Comparison of ENCODE assay signal across 19 mouse cellular contexts in the genomic region with DNA sequence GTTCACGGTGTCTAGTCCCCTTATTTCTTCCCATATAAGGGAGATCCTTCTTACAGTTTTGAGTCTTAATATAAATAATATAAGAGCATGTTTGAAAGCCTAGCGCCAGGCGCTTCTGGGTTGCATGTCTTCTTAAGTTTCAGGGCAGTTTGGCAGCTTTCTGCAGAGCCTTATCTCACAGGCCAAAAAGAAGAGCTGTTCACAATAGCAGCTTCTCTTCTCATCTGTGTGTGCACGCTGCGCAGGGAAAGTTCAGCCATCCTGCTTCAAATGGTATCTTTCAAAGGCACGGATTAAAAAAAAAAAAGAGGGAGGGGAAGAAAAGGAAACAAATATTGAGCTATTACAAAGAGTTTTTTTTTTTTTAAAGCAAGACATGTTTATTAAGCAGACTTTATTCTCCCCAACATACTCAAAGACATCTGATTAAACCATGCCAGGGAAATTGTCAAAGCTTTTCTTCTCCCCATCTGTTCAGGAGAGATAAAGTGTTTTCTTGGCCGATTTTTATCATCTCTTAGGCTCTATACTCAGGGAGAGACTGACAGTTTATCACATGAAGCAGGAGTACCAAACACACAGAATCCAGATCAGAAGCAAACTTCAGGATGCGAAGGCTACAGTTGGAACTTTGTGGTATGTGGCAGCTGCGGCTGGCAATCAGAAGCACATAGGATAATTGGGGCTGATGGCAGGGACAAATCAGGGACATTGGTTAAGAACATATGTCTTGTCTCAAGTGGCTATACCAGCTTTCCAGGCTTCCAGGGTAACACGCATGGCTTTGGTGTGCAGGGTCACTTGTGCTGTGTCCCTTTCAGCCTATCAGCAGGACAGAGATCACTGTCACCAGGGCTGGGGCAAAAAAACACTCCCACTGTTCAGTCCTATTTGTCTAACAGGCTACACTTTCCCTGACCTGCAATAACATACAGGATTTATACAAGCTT.
A peak's percentile ranks its signal among the peaks of the same experiment; 100 is the strongest.
DNase-seq lines count a peak whose midpoint lies in the region; ATAC-seq and TF ChIP-seq lines count a peak whose summit lies in the region.
"Had no signal": no experiment of that assay in that cellular context is flagged by ENCODE, and none has a peak within 500 bp of the region (broad histone marks: within the 10 kb centered on the region; RNA-seq: fewer than 3 reads in every experiment).

No protein-coding gene starts in this region.

- H3K9ac ChIP-seq in forebrain, embryonic 14.5 days (ENCODE audit: low read length): no peak overlapping the region
- H3K9ac ChIP-seq in forebrain, embryonic 12.5 days: no peak overlapping the region
- no peak overlapping the region for H3K9ac ChIP-seq in stomach, embryonic 14.5 days (replicated peaks; ENCODE audit: low read depth, low read length)
- H3K9ac ChIP-seq in stomach, postnatal 0 days (ENCODE audit: low read length): no peak overlapping the region
- no peak overlapping the region for H3K9ac ChIP-seq in midbrain, embryonic 14.5 days (replicated peaks; ENCODE audit: low read length)
- no peak overlapping the region for H3K9ac ChIP-seq in kidney, embryonic 14.5 days (ENCODE audit: low read depth, low read length)
- H3K9ac ChIP-seq: embryonic facial prominence, embryonic 12.5 days; heart, embryonic 13.5 days; hindbrain, embryonic 15.5 days; limb, embryonic 12.5 days; liver, embryonic 13.5 days; neural tube, embryonic 13.5 days had no signal

- no peak for TF ChIP-seq EP300 in stomach, postnatal 0 days (optimal IDR thresholded peaks at IDR 0.05)

- ATAC-seq in forebrain, embryonic 14.5 days: no peak
- no peak for ATAC-seq in forebrain, embryonic 12.5 days (ENCODE audit: low FRiP score)
- 0 out of 2 replicates have a peak, but pooled peaks have one; percentile 33 for ATAC-seq in stomach, embryonic 14.5 days (ENCODE audit: insufficient number of reproducible peaks, insufficient read depth, low FRiP score, low read depth)
- ATAC-seq in stomach, postnatal 0 days (ENCODE audit: low FRiP score, low TSS enrichment): no peak
- no peak; the same call in 1 of the 2 replicates for ATAC-seq in midbrain, embryonic 14.5 days (ENCODE audit: low FRiP score, low TSS enrichment)
- no peak for ATAC-seq in kidney, embryonic 14.5 days (ENCODE audit: low FRiP score, low TSS enrichment)

- H3K36me3 ChIP-seq in forebrain, embryonic 14.5 days (ENCODE audit: control insufficient read depth, insufficient read depth, low read length): no peaks in the 10 kb centered on the region
- H3K36me3 ChIP-seq in forebrain, embryonic 12.5 days (replicated peaks): no peaks in the 10 kb centered on the region
- no peaks in the 10 kb centered on the region for H3K36me3 ChIP-seq in stomach, embryonic 14.5 days (ENCODE audit: control insufficient read depth, insufficient read depth, low read length)
- no peaks in the 10 kb centered on the region for H3K36me3 ChIP-seq in stomach, postnatal 0 days (ENCODE audit: control insufficient read depth, insufficient read depth, low read length)
- H3K36me3 ChIP-seq in midbrain, embryonic 14.5 days (ENCODE audit: control insufficient read depth, insufficient read depth, low read length): no peaks in the 10 kb centered on the region
- H3K36me3 ChIP-seq in kidney, embryonic 14.5 days (ENCODE audit: control insufficient read depth, insufficient read depth, low read length): no peaks in the 10 kb centered on the region
- H3K36me3 ChIP-seq: embryonic facial prominence, embryonic 12.5 days; heart, embryonic 13.5 days; hindbrain, embryonic 15.5 days; limb, embryonic 12.5 days; liver, embryonic 13.5 days; neural tube, embryonic 13.5 days had no signal

- no peaks in the 10 kb centered on the region for H3K9me3 ChIP-seq in forebrain, embryonic 14.5 days (replicated peaks; ENCODE audit: control insufficient read depth, low read length)
- no peaks in the 10 kb centered on the region for H3K9me3 ChIP-seq in forebrain, embryonic 12.5 days
- H3K9me3 ChIP-seq in stomach, embryonic 14.5 days (ENCODE audit: control insufficient read depth, low read depth, low read length): no peaks in the 10 kb centered on the region
- no peaks in the 10 kb centered on the region for H3K9me3 ChIP-seq in stomach, postnatal 0 days (ENCODE audit: control insufficient read depth, low read length)
- H3K9me3 ChIP-seq in midbrain, embryonic 14.5 days (ENCODE audit: control insufficient read depth, low read length): no peaks in the 10 kb centered on the region
- H3K9me3 ChIP-seq in kidney, embryonic 14.5 days (ENCODE audit: control insufficient read depth, low read length): no peaks in the 10 kb centered on the region
- H3K9me3 ChIP-seq: embryonic facial prominence, embryonic 12.5 days; heart, embryonic 13.5 days; hindbrain, embryonic 15.5 days; limb, embryonic 12.5 days; liver, embryonic 13.5 days; neural tube, embryonic 13.5 days had no signal

- H3K4me2 ChIP-seq in forebrain, embryonic 14.5 days (ENCODE audit: low read length): no peak overlapping the region
- H3K4me2 ChIP-seq in forebrain, embryonic 12.5 days: no peak overlapping the region
- no peak overlapping the region for H3K4me2 ChIP-seq in stomach, embryonic 14.5 days (replicated peaks; ENCODE audit: low read depth, low read length)
- H3K4me2 ChIP-seq in stomach, postnatal 0 days (replicated peaks; ENCODE audit: low read depth): no peak overlapping the region
- no peak overlapping the region for H3K4me2 ChIP-seq in midbrain, embryonic 14.5 days (ENCODE audit: low read length)
- no peak overlapping the region for H3K4me2 ChIP-seq in kidney, embryonic 14.5 days (replicated peaks; ENCODE audit: low read depth, low read length)
- H3K4me2 ChIP-seq: embryonic facial prominence, embryonic 12.5 days; heart, embryonic 13.5 days; hindbrain, embryonic 15.5 days; limb, embryonic 12.5 days; liver, embryonic 13.5 days; neural tube, embryonic 13.5 days had no signal

- WGBS in forebrain, embryonic 14.5 days: 58% methylated on average over 10 of the region's 10 CpGs
- 65% methylated on average over 10 of the region's 10 CpGs for WGBS in forebrain, embryonic 12.5 days
- 39% methylated on average over 10 of the region's 10 CpGs for WGBS in stomach, embryonic 14.5 days
- 42% methylated on average over 10 of the region's 10 CpGs for WGBS in stomach, postnatal 0 days
- WGBS in midbrain, embryonic 14.5 days: 37% methylated on average over 10 of the region's 10 CpGs
- WGBS in kidney, embryonic 14.5 days: 71% methylated on average over 10 of the region's 10 CpGs

- H3K27ac ChIP-seq in forebrain, embryonic 14.5 days (ENCODE audit: low read depth, low read length): no peak overlapping the region
- no peak overlapping the region for H3K27ac ChIP-seq in forebrain, embryonic 12.5 days
- H3K27ac ChIP-seq in stomach, embryonic 14.5 days (ENCODE audit: low read length): peak overlapping the region; percentile 21; the same call in 1 of the 2 replicates
- H3K27ac ChIP-seq in stomach, postnatal 0 days (replicated peaks): no peak overlapping the region
- no peak overlapping the region for H3K27ac ChIP-seq in midbrain, embryonic 14.5 days (replicated peaks; ENCODE audit: low read depth, low read length)
- H3K27ac ChIP-seq in kidney, embryonic 14.5 days (ENCODE audit: low read depth, low read length): no peak overlapping the region
- H3K27ac ChIP-seq: embryonic facial prominence, embryonic 12.5 days; gastrocnemius, adult 2 months; heart, embryonic 13.5 days; hindbrain, embryonic 15.5 days; limb, embryonic 12.5 days; liver, embryonic 13.5 days; neural tube, embryonic 13.5 days had no signal

- DNase-seq in forebrain, embryonic 14.5 days (ENCODE audit: low spot score): peak; percentile 10
- DNase-seq in stomach, postnatal 0 days (ENCODE audit: low spot score): no peak
- peak; percentile 54 for DNase-seq in midbrain, embryonic 14.5 days
- no peak for DNase-seq in heart, postnatal 36 days
- DNase-seq: adrenal gland, postnatal 36 days; cerebellum, adult 8-10 months; gastrocnemius, adult 2 months; heart, postnatal 4 days; kidney, adult 18-20 months; kidney, postnatal 10 days; liver, embryonic 13.5 days had no signal

- H3K4me3 ChIP-seq in forebrain, embryonic 14.5 days (ENCODE audit: low read depth, low read length): no peak overlapping the region
- H3K4me3 ChIP-seq in forebrain, embryonic 12.5 days (replicated peaks): no peak overlapping the region
- no peak overlapping the region for H3K4me3 ChIP-seq in stomach, embryonic 14.5 days (ENCODE audit: low read depth, low read length)
- no peak overlapping the region for H3K4me3 ChIP-seq in stomach, postnatal 0 days (ENCODE audit: low read depth, low read length)
- H3K4me3 ChIP-seq in midbrain, embryonic 14.5 days (replicated peaks; ENCODE audit: low read depth, low read length): no peak overlapping the region
- no peak overlapping the region for H3K4me3 ChIP-seq in kidney, embryonic 14.5 days (ENCODE audit: low read length)
- H3K4me3 ChIP-seq: embryonic facial prominence, embryonic 12.5 days; gastrocnemius, adult 2 months; heart, embryonic 13.5 days; hindbrain, embryonic 15.5 days; limb, embryonic 12.5 days; liver, embryonic 13.5 days; neural tube, embryonic 13.5 days had no signal

- no peak for TF ChIP-seq CTCF in stomach, postnatal 0 days (IDR thresholded peaks at IDR 0.05; ENCODE audit: low read depth)

- H3K4me1 ChIP-seq in forebrain, embryonic 14.5 days (ENCODE audit: control insufficient read depth, insufficient read depth, low read length): no peaks in the 10 kb centered on the region
- H3K4me1 ChIP-seq in forebrain, embryonic 12.5 days: peaks cover 6% of the 10 kb centered on the region; the same call in 1 of the 2 replicates
- H3K4me1 ChIP-seq in stomach, embryonic 14.5 days (ENCODE audit: control insufficient read depth, insufficient read depth, low read length): peaks cover 4% of the 10 kb centered on the region; the same call in 1 of the 2 replicates
- no peaks in the 10 kb centered on the region for H3K4me1 ChIP-seq in stomach, postnatal 0 days (replicated peaks; ENCODE audit: control insufficient read depth, insufficient read depth)
- 0 out of 2 replicates have a peak, but pooled peaks cover 4% of the 10 kb centered on the region for H3K4me1 ChIP-seq in midbrain, embryonic 14.5 days (ENCODE audit: control insufficient read depth, insufficient read depth, low read length)
- H3K4me1 ChIP-seq in kidney, embryonic 14.5 days (ENCODE audit: control insufficient read depth, insufficient read depth, low read length): no peaks in the 10 kb centered on the region
- H3K4me1 ChIP-seq: embryonic facial prominence, embryonic 12.5 days; hindbrain, embryonic 15.5 days; limb, embryonic 12.5 days; liver, embryonic 13.5 days; neural tube, embryonic 13.5 days had no signal

- H3K27me3 ChIP-seq in forebrain, embryonic 14.5 days (replicated peaks; ENCODE audit: control insufficient read depth, insufficient read depth, low read length): no peaks in the 10 kb centered on the region
- no peaks in the 10 kb centered on the region for H3K27me3 ChIP-seq in forebrain, embryonic 12.5 days
- no peaks in the 10 kb centered on the region for H3K27me3 ChIP-seq in stomach, embryonic 14.5 days (ENCODE audit: control insufficient read depth, insufficient read depth, low read length)
- no peaks in the 10 kb centered on the region for H3K27me3 ChIP-seq in stomach, postnatal 0 days (ENCODE audit: control insufficient read depth, insufficient read depth, low read length)
- no peaks in the 10 kb centered on the region for H3K27me3 ChIP-seq in midbrain, embryonic 14.5 days (ENCODE audit: control insufficient read depth, insufficient read depth, low read length)
- no peaks in the 10 kb centered on the region for H3K27me3 ChIP-seq in kidney, embryonic 14.5 days (ENCODE audit: control insufficient read depth, insufficient read depth, low read length)
- H3K27me3 ChIP-seq: embryonic facial prominence, embryonic 12.5 days; heart, embryonic 13.5 days; hindbrain, embryonic 15.5 days; limb, embryonic 12.5 days; liver, embryonic 13.5 days; neural tube, embryonic 13.5 days had no signal

- intact Hi-C loops in heart, postnatal 36 days (cut with DNase I): no loop called here

Comparison
In these comparisons a context has a peak if more than half of its experiments do, and no peak if none do; other contexts are left out.
1. DNase-seq: peak in forebrain, embryonic 14.5 days (single experiment) and midbrain, embryonic 14.5 days (single experiment); none in stomach, postnatal 0 days (single experiment) and heart, postnatal 36 days (0 of 2).